Mouse (Mus musculus): ENCODE data around the gene Il12a. TPM values are rescaled to one million over a fixed set of nuclear protein-coding genes. Genes with fewer than 3 reads are reported as not detected.

Gene Il12a
- polyA plus RNA-seq, 1 experiment from 2014 or later, result not detected

DNA sequence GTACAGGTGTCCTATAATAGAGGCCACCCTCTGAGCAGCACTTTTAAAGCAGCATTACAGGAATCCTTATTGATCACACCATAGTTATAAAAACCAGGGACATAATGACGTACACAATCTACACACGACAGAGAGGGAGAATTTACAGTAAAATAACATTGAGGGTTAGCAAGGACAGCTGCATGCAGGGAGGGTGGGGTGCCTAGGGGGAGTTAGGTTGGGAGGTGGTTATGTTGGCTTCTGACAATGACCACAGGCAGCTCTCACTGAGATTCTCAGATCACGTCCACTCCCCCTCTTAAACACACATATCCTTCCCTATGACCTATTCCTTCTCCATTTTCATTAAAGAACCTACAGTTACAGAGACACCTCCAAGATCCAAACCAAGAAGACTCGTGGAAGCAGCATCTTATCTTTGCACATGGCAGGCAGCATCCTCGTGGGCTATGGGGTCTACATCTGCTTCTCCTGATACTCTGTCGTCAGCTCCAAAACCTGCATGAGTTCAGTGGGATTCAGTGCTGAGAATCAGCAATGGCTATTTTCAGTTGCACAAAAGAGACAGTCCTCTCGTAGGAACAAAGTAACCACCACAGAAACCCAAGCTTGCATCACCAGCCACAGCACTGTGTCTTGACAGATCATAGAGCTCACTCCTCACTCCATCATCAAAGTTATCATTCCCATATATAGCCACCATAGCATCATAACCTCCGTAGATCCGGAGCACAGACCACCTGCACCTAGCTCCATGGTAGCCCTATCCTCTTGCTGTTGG, 11.4 kb upstream of the Il12a start:
- no peak overlapping the region for H3K4me3 ChIP-seq (ENCODE audit: low read depth, low read length)
- H3K36me3 ChIP-seq (ENCODE audit: control insufficient read depth, insufficient read depth, low read length), result no peaks in the 10 kb centered on the region
- no peak for ATAC-seq (ENCODE audit: low read depth)
- H3K9ac ChIP-seq (replicated peaks; ENCODE audit: low read depth, low read length), result no peak overlapping the region
- no peaks in the 10 kb centered on the region for H3K4me1 ChIP-seq (ENCODE audit: control insufficient read depth, insufficient read depth, low read length)
- WGBS, result 90% methylated on average over 9 of the region's 9 CpGs
- H3K9me3 ChIP-seq (ENCODE audit: control insufficient read depth, low read length), result no peaks in the 10 kb centered on the region
- no peak overlapping the region for H3K4me2 ChIP-seq (ENCODE audit: low read depth, low read length)
- no peak overlapping the region for H3K27ac ChIP-seq (ENCODE audit: low read depth, low read length)
- H3K27me3 ChIP-seq (ENCODE audit: control insufficient read depth, insufficient read depth, low read length), result no peaks in the 10 kb centered on the region

DNA sequence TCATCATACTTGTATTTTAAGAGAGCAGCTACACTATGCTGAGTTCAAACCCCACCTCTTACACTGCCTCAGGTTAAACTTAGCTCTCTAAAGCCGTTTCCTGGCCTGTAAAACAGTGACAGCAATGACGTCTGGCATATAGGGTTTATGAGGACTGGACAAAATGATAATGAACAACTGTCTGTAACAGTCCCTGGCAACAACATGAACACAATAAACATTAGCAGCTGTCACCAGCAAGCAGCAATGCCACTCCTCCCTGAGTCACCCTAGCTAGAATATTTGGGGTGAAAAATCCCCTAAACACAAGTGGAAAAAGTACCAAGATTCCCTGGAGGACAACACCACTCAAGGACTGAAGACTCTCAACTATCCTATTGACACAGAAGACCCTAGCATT, 6.9 kb upstream of the Il12a start:
- Histone ChIP-seq H3K36me3 (ENCODE audit: control insufficient read depth, insufficient read depth, low read length) (no peaks in the 10 kb centered on the region), H3K27me3 (ENCODE audit: control insufficient read depth, insufficient read depth, low read length) (no peaks in the 10 kb centered on the region), H3K27ac (ENCODE audit: low read depth, low read length) (no peak overlapping the region), H3K9ac (replicated peaks; ENCODE audit: low read depth, low read length) (no peak overlapping the region), H3K9me3 (ENCODE audit: control insufficient read depth, low read length) (no peaks in the 10 kb centered on the region), H3K4me2 (ENCODE audit: low read depth, low read length) (no peak overlapping the region), H3K4me3 (ENCODE audit: low read depth, low read length) (no peak overlapping the region), H3K4me1 (ENCODE audit: control insufficient read depth, insufficient read depth, low read length) (no peaks in the 10 kb centered on the region)
- 59% methylated on average over 2 of the region's 2 CpGs for WGBS
- ATAC-seq (ENCODE audit: low read depth), result no peak

DNA sequence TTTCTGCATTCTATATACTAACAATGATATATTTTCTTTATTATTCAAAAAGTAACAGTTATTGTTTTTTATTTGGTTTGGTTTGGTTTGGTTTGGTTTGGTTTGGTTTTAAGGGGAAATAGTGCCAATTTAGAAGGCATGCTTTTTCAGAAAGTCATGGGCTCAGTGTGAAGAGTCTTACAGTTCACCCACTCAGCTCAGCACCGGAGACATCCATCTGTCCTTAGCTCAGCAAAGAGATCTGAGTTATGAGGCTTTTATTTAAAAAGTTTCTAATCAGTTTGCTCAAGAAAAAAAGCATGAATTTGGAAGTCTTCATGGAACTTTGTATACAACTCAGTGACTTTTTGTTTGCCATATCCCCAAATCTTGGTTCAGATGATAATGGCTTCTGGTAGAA, 6.2 kb upstream of the Il12a start:
- Histone ChIP-seq H3K9ac (replicated peaks; ENCODE audit: low read depth, low read length) (no peak overlapping the region), H3K9me3 (ENCODE audit: control insufficient read depth, low read length) (no peaks in the 10 kb centered on the region), H3K4me1 (ENCODE audit: control insufficient read depth, insufficient read depth, low read length) (no peaks in the 10 kb centered on the region), H3K27ac (ENCODE audit: low read depth, low read length) (no peak overlapping the region), H3K36me3 (ENCODE audit: control insufficient read depth, insufficient read depth, low read length) (no peaks in the 10 kb centered on the region), H3K4me3 (ENCODE audit: low read depth, low read length) (no peak overlapping the region), H3K27me3 (ENCODE audit: control insufficient read depth, insufficient read depth, low read length) (no peaks in the 10 kb centered on the region), H3K4me2 (ENCODE audit: low read depth, low read length) (no peak overlapping the region)
- no peak for ATAC-seq (ENCODE audit: low read depth)
- 93% methylated on average over 1 of the region's 1 CpGs for WGBS

DNA sequence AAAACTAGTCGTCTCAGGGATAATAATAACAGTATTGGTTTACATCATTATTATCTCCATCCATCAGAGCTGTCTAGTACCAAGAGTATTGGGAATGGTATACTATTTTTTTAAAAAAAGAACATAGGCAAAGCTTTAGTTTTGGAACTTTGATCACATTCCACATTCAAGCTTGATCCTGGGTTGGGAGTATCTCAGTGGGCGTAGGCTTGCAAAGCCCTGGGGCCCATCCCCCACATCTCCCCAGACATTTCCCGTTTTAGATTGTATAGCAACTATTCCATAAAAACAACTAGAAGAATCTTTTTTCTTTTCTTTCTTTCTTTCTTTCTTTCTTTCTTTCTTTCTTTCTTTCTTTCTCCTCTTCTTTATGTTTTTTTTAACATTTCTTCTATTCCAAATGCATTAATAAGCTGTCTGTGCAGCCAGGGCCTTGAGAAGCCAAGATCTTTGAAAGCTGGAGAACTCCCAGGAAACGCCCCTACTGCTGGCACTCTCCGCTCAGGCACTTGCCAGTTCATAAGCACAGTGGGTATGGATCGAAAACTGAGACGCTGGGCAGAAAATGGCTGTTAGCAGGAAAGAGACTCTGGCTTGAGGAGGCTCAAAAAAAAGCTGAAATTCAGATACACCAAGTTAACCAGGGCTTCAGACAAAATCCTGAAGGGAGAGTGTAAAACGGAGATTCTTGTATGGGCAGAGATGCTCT, 3.4 kb upstream of the Il12a start:
- H3K36me3 ChIP-seq (ENCODE audit: control insufficient read depth, insufficient read depth, low read length), result no peaks in the 10 kb centered on the region
- 77% methylated on average over 8 of the region's 8 CpGs for WGBS
- H3K27me3 ChIP-seq (ENCODE audit: control insufficient read depth, insufficient read depth, low read length), result no peaks in the 10 kb centered on the region
- H3K9ac ChIP-seq (replicated peaks; ENCODE audit: low read depth, low read length), result no peak overlapping the region
- H3K4me3 ChIP-seq (ENCODE audit: low read depth, low read length), result no peak overlapping the region
- ATAC-seq (ENCODE audit: low read depth), result no peak
- no peak overlapping the region for H3K4me2 ChIP-seq (ENCODE audit: low read depth, low read length)
- no peaks in the 10 kb centered on the region for H3K4me1 ChIP-seq (ENCODE audit: control insufficient read depth, insufficient read depth, low read length)
- H3K9me3 ChIP-seq (ENCODE audit: control insufficient read depth, low read length), result no peaks in the 10 kb centered on the region
- H3K27ac ChIP-seq (ENCODE audit: low read depth, low read length), result no peak overlapping the region

DNA sequence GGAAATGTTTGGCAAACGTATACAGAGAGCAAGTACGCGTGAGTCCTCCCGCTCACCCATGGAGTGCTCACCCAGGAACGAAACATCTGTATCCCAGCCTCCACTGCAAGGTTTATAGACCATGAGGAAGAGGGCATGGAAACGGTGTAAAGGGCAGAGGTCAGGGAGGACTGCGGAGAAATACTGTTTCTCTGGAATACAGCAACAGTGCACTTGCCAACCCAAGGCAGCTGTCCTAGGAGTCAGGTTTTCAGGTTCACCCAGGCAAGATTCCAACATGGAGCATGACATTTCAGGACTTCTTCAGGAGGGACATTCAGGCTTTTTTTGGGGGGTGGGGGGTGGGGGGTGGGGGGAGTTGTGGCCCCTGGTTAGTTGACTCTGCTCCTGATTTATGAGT, 1.1 kb upstream of the Il12a start:
- Histone ChIP-seq H3K36me3 (ENCODE audit: control insufficient read depth, insufficient read depth, low read length) (no peaks in the 10 kb centered on the region), H3K9me3 (ENCODE audit: control insufficient read depth, low read length) (no peaks in the 10 kb centered on the region), H3K4me1 (ENCODE audit: control insufficient read depth, insufficient read depth, low read length) (no peaks in the 10 kb centered on the region), H3K9ac (replicated peaks; ENCODE audit: low read depth, low read length) (no peak overlapping the region), H3K27ac (ENCODE audit: low read depth, low read length) (no peak overlapping the region), H3K4me3 (ENCODE audit: low read depth, low read length) (no peak overlapping the region), H3K4me2 (ENCODE audit: low read depth, low read length) (no peak overlapping the region), H3K27me3 (ENCODE audit: control insufficient read depth, insufficient read depth, low read length) (no peaks in the 10 kb centered on the region)
- ATAC-seq (ENCODE audit: low read depth), result no peak
- 80% methylated on average over 7 of the region's 7 CpGs for WGBS

DNA sequence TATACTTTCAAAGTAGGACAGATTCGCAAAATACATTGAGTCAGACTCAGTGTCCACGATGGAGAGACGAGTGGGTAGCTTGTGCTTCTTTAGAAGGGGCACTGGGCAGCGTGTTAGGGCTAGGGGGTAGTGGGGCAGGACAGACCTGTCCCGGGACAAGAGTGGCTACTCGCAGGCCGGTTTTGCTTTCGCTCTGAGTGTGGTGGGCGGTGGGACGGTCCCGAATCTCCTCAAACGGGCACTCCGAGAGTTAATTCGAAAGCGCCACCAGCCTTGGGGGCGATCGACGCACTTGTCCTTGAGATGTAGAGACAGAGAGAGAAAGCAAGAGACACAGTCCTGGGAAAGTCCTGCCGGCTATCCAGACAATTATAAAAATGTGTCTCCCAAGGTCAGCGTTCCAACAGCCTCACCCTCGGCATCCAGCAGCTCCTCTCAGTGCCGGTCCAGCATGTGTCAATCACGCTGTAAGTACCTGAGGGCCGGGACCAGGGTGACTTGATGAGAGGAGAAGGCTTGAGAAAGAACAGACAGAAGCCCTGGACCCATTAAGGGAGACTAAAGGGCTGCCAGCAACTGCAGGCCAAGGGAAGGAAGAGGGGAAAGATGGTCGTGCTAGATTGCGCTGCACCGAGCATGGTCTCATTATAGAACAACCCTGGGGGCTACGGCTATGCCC, 795 bp downstream of the Il12a start:
- no peaks in the 10 kb centered on the region for H3K9me3 ChIP-seq (ENCODE audit: control insufficient read depth, low read length)
- ATAC-seq (ENCODE audit: low read depth), result no peak
- no peak overlapping the region for H3K4me3 ChIP-seq (ENCODE audit: low read depth, low read length)
- H3K9ac ChIP-seq (replicated peaks; ENCODE audit: low read depth, low read length), result no peak overlapping the region
- WGBS, result 89% methylated on average over 28 of the region's 28 CpGs
- no peak overlapping the region for H3K27ac ChIP-seq (ENCODE audit: low read depth, low read length)
- no peaks in the 10 kb centered on the region for H3K4me1 ChIP-seq (ENCODE audit: control insufficient read depth, insufficient read depth, low read length)
- no peaks in the 10 kb centered on the region for H3K36me3 ChIP-seq (ENCODE audit: control insufficient read depth, insufficient read depth, low read length)
- no peak overlapping the region for H3K4me2 ChIP-seq (ENCODE audit: low read depth, low read length)
- H3K27me3 ChIP-seq (ENCODE audit: control insufficient read depth, insufficient read depth, low read length), result no peaks in the 10 kb centered on the region

DNA sequence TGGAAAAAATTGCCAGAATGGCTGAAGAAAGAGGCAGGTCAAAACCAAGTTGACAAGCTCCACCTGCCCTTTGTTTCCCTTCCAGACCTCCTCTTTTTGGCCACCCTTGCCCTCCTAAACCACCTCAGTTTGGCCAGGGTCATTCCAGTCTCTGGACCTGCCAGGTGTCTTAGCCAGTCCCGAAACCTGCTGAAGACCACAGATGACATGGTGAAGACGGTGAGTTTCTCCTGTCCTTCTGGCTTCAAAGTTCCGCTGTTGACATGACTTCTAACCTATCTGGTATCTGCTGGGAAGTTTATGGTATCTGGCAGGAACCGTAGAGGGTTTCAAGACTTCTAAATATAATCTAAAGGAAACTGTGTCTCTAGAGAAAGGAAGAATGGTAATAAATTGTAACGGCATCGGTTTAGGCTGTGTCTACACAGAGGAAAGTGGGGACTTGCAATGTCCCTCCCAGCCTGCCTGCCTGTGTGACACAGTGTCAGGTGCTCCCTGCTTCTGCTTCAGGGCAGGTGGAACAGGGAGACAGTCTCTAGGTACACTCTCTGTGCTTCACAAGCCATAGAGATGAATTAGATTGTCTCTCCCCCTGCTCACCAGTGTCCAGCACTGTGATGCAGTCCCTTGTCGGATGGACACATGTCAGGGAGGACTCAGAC, 1.6 kb downstream of the Il12a start:
- Histone ChIP-seq H3K9ac (replicated peaks; ENCODE audit: low read depth, low read length) (no peak overlapping the region), H3K4me1 (ENCODE audit: control insufficient read depth, insufficient read depth, low read length) (no peaks in the 10 kb centered on the region), H3K27ac (ENCODE audit: low read depth, low read length) (no peak overlapping the region), H3K4me2 (ENCODE audit: low read depth, low read length) (no peak overlapping the region), H3K9me3 (ENCODE audit: control insufficient read depth, low read length) (no peaks in the 10 kb centered on the region), H3K36me3 (ENCODE audit: control insufficient read depth, insufficient read depth, low read length) (no peaks in the 10 kb centered on the region), H3K4me3 (ENCODE audit: low read depth, low read length) (no peak overlapping the region), H3K27me3 (ENCODE audit: control insufficient read depth, insufficient read depth, low read length) (no peaks in the 10 kb centered on the region)
- no peak for ATAC-seq (ENCODE audit: low read depth)
- 82% methylated on average over 7 of the region's 7 CpGs for WGBS

DNA sequence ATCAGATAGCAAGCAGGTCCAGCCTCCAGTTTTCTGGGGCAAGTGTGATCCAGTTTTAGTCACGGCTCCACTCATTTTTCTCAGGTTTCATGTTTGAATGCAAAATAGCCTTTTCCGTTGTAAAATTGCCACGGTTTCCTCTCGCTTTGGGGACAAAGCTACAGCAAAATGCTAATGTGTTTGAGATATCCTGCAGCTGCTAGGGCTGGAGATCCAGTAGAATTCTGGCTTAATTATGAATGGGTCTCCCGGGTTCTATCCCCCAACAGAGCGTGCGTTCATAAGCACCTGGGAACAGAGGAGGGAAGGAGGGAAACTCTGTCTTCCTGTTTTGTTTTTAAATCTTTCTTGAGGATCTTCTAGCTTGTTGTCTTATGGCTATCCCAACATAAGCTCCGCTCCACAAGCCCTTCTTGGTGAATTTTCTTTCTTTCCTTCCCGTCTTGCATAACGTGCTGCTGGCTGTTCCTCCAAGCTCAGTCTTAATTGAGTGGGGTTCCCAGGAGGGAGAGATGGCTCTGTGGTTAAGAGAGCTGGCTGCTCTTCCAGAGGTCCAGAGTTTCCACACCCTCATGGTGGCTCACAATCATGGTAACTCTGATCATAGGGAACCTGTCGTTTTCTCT, 2.3 kb downstream of the Il12a start:
- no peak overlapping the region for H3K9ac ChIP-seq (replicated peaks; ENCODE audit: low read depth, low read length)
- no peak overlapping the region for H3K27ac ChIP-seq (ENCODE audit: low read depth, low read length)
- ATAC-seq (ENCODE audit: low read depth), result no peak
- H3K4me1 ChIP-seq (ENCODE audit: control insufficient read depth, insufficient read depth, low read length), result no peaks in the 10 kb centered on the region
- no peaks in the 10 kb centered on the region for H3K36me3 ChIP-seq (ENCODE audit: control insufficient read depth, insufficient read depth, low read length)
- 63% methylated on average over 11 of the region's 11 CpGs for WGBS
- no peak overlapping the region for H3K4me3 ChIP-seq (ENCODE audit: low read depth, low read length)
- H3K4me2 ChIP-seq (ENCODE audit: low read depth, low read length), result no peak overlapping the region
- H3K27me3 ChIP-seq (ENCODE audit: control insufficient read depth, insufficient read depth, low read length), result no peaks in the 10 kb centered on the region
- H3K9me3 ChIP-seq (ENCODE audit: control insufficient read depth, low read length), result no peaks in the 10 kb centered on the region
